Mouse (Mus musculus): ENCODE results near the gene Ldah. TPM values are rescaled to one million over a fixed set of nuclear protein-coding genes. Genes with fewer than 3 reads are reported as not detected.
A peak's percentile ranks its signal among the peaks of the same experiment; 100 is the strongest.
"Not testable (repeated sequence)": the region's sequence is repeated elsewhere in the genome, so short reads cannot be mapped to it uniquely, and the experiment has no call there.

Gene Ldah
- 33.1 TPM for polyA plus RNA-seq (2021)

- in situ Hi-C loops (cut with MboI; ENCODE audit: low pct_unique_long_range_greater_than_20kb) = no loop called here
- peak; percentile 59 for TF ChIP-seq CTCF (IDR thresholded peaks at IDR 0.05)
- H3K27me3 ChIP-seq = no peaks in the 10 kb centered on the region
- POLR2A ChIA-PET = interaction anchor here (0.7 kb wide), 1 partner anchor 213 kb away, joined by 3 read pairs; no protein-coding TSS in a partner anchor
- DNase-seq (ENCODE audit: low read depth, low spot score) (no peak), ATAC-seq (peak; percentile 99)
- CTCF ChIA-PET = interaction anchor here (1.4 kb wide), 1 partner anchor 10 kb away, joined by 4 read pairs; no protein-coding TSS in a partner anchor
Observed at GRCm38 (mm10) chr12:8207978-8208403, at the start of gene Ldah. Gene Ldah, plus strand, starts transcription at chr12:8208107.

GRCm38 (mm10) chr12:8167743-8168142, 40.2 kb upstream of the Ldah start:
- ATAC-seq (no peak), DNase-seq (ENCODE audit: low read depth, low spot score) (no peak)
- no peak for TF ChIP-seq CTCF (IDR thresholded peaks at IDR 0.05)
- ChIA-PET CTCF (no interaction called here), POLR2A (no interaction called here)
- in situ Hi-C loops (cut with MboI; ENCODE audit: low pct_unique_long_range_greater_than_20kb) = no loop called here
- peaks cover 22% of the 10 kb centered on the region for H3K27me3 ChIP-seq

GRCm38 (mm10) chr12:8180921-8181320, 27.0 kb upstream of the Ldah start:
- in situ Hi-C loops (cut with MboI; ENCODE audit: low pct_unique_long_range_greater_than_20kb) = no loop called here
- ATAC-seq = no peak
- ChIA-PET POLR2A (interaction anchor here (0.6 kb wide), 1 partner anchor 215 kb away, joined by 3 read pairs; no protein-coding TSS in a partner anchor), CTCF (no interaction called here)
- no peak for DNase-seq (ENCODE audit: low read depth, low spot score)
- H3K27me3 ChIP-seq = peaks cover 12% of the 10 kb centered on the region
- TF ChIP-seq CTCF (IDR thresholded peaks at IDR 0.05) = no peak

- ATAC-seq = no peak
- POLR2A ChIA-PET = no interaction called here
- peak; percentile 1 for DNase-seq (ENCODE audit: low read depth, low spot score)
- H3K27me3 ChIP-seq = peaks cover 12% of the 10 kb centered on the region
- in situ Hi-C loops (cut with MboI; ENCODE audit: low pct_unique_long_range_greater_than_20kb) = no loop called here
- no peak for TF ChIP-seq CTCF (IDR thresholded peaks at IDR 0.05)
- CTCF ChIA-PET = no interaction called here
Observed at GRCm38 (mm10) chr12:8181744-8182143, 26.2 kb upstream of the Ldah start.

GRCm38 (mm10) chr12:8184518-8184917, 23.4 kb upstream of the Ldah start:
- ATAC-seq (no peak), DNase-seq (ENCODE audit: low read depth, low spot score) (no peak)
- in situ Hi-C loops (cut with MboI; ENCODE audit: low pct_unique_long_range_greater_than_20kb) = no loop called here
- ChIA-PET CTCF (no interaction called here), POLR2A (no interaction called here)
- peaks cover 12% of the 10 kb centered on the region for H3K27me3 ChIP-seq
- TF ChIP-seq CTCF (IDR thresholded peaks at IDR 0.05) = no peak

GRCm38 (mm10) chr12:8188161-8188560, 19.7 kb upstream of the Ldah start:
- POLR2A ChIA-PET = no interaction called here
- DNase-seq (ENCODE audit: low read depth, low spot score) = no peak
- ATAC-seq = no peak
- no peak for TF ChIP-seq CTCF (IDR thresholded peaks at IDR 0.05)
- peaks cover 16% of the 10 kb centered on the region for H3K27me3 ChIP-seq
- CTCF ChIA-PET = no interaction called here
- in situ Hi-C loops (cut with MboI; ENCODE audit: low pct_unique_long_range_greater_than_20kb) = no loop called here

- in situ Hi-C loops (cut with MboI; ENCODE audit: low pct_unique_long_range_greater_than_20kb); ATAC-seq; DNase-seq (ENCODE audit: low read depth, low spot score); POLR2A ChIA-PET; CTCF ChIA-PET: not testable (repeated sequence)
- peaks cover 13% of the 10 kb centered on the region for H3K27me3 ChIP-seq
Observed at GRCm38 (mm10) chr12:8188796-8189535, 18.9 kb upstream of the Ldah start.

GRCm38 (mm10) chr12:8189722-8190121, 18.2 kb upstream of the Ldah start:
- ChIA-PET POLR2A (no interaction called here), CTCF (no interaction called here)
- peaks cover 9% of the 10 kb centered on the region for H3K27me3 ChIP-seq
- ATAC-seq (no peak), DNase-seq (ENCODE audit: low read depth, low spot score) (no peak)
- in situ Hi-C loops (cut with MboI; ENCODE audit: low pct_unique_long_range_greater_than_20kb) = no loop called here
- no peak for TF ChIP-seq CTCF (IDR thresholded peaks at IDR 0.05)

GRCm38 (mm10) chr12:8205721-8206120, 2.2 kb upstream of the Ldah start:
- in situ Hi-C loops (cut with MboI; ENCODE audit: low pct_unique_long_range_greater_than_20kb) = no loop called here
- no peak for ATAC-seq
- H3K27me3 ChIP-seq = no peaks in the 10 kb centered on the region
- TF ChIP-seq CTCF (IDR thresholded peaks at IDR 0.05) = no peak
- CTCF ChIA-PET = interaction anchor here (1.2 kb wide), 1 partner anchor 12 kb away, joined by 3 read pairs; no protein-coding TSS in a partner anchor
- POLR2A ChIA-PET = no interaction called here
- DNase-seq (ENCODE audit: low read depth, low spot score) = no peak

GRCm38 (mm10) chr12:8207578-8207977, 329 bp upstream of the Ldah start:
- DNase-seq (ENCODE audit: low read depth, low spot score) = no peak
- CTCF ChIA-PET = interaction anchor here (1.4 kb wide), 1 partner anchor 10 kb away, joined by 4 read pairs; no protein-coding TSS in a partner anchor
- no peak for TF ChIP-seq CTCF (IDR thresholded peaks at IDR 0.05)
- H3K27me3 ChIP-seq = no peaks in the 10 kb centered on the region
- POLR2A ChIA-PET = interaction anchor here (0.7 kb wide), 1 partner anchor 213 kb away, joined by 3 read pairs; no protein-coding TSS in a partner anchor
- ATAC-seq = no peak
- in situ Hi-C loops (cut with MboI; ENCODE audit: low pct_unique_long_range_greater_than_20kb) = no loop called here

GRCm38 (mm10) chr12:8216392-8217280, 8.7 kb downstream of the Ldah start:
- ATAC-seq = no peak

More at GRCm38 (mm10) chr12:8216392-8217280, 8.7 kb downstream of the Ldah start:
- no peak for DNase-seq (ENCODE audit: low read depth, low spot score)
- ChIA-PET POLR2A (no interaction called here), CTCF (interaction anchor here (1.4 kb wide), 1 partner anchor 107 kb away, joined by 3 read pairs; no protein-coding TSS in a partner anchor)
- in situ Hi-C loops (cut with MboI; ENCODE audit: low pct_unique_long_range_greater_than_20kb) = loop anchor here (10.0 kb wide), 1 partner anchor 142 kb away; no protein-coding TSS in a partner anchor
- no peak for TF ChIP-seq CTCF (IDR thresholded peaks at IDR 0.05)
- H3K27me3 ChIP-seq = no peaks in the 10 kb centered on the region
